Mouse (Mus musculus): ENCODE data around the gene Kdm5a.

DNA sequence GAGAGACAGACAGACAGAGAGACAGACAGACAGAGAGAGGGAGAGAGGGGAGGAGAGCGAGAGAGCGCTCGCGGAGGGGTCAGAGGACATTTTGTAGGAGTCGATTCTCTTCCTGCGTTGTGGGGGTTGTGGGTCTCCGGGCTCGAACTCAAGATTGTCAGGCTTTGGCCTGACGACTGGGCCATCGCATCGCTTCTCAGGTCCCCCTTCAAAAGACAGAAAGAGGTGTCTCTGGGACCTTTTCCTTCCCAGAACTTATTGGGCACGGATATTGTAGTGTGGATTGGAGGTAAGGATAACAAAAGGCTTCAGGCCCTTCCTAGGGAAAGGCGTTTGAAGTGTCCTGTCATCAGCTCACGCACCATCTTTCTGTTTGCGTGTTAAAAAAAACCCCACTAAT, 1.1 kb downstream of the Kdm5a start:
- no peak for TF ChIP-seq POLR2A (IDR thresholded peaks at IDR 0.05; ENCODE audit: insufficient read depth, low read depth, low read length)
- TF ChIP-seq CTCF (IDR thresholded peaks at IDR 0.05; ENCODE audit: insufficient read depth, low read depth, low read length) = no peak

Data from olfactory bulb, adult 2 months (tissue).